Mouse (Mus musculus) C2C12 (cell line): ENCODE results near the gene Dstn.

Source experiments
- CEBPB ChIP-seq: IDR thresholded peaks from one replicate; pipeline ENCODE4 v1.6.1; 2011; ENCODE audit warnings: low read depth, mild to moderate bottlenecking, control low read depth, moderate library complexity
- CTCF ChIP-seq: IDR thresholded peaks from one replicate; pipeline ENCODE4 v1.5.1; 2011; ENCODE audit not compliant: control insufficient read depth, insufficient read depth, insufficient read length
- MYOD1 ChIP-seq: IDR thresholded peaks from one replicate; pipeline ENCODE4 v1.6.1; 2011; ENCODE audit warnings: low read depth; ENCODE audit not compliant: control insufficient read depth, insufficient read length
- MYOG ChIP-seq: IDR thresholded peaks from one replicate; pipeline ENCODE4 v1.6.1; 2011; ENCODE audit not compliant: control insufficient read depth, insufficient read length; ENCODE audit errors: extremely low read depth

GRCm38 (mm10) chr2:143915600-143916135 lies 548 bp downstream of the Dstn start:
- no peak for TF ChIP-seq CEBPB
- no peak for TF ChIP-seq CTCF
- TF ChIP-seq MYOG = no peak
- TF ChIP-seq MYOD1 = no peak
